Mouse (Mus musculus) large intestine, adult 2 months (tissue): ENCODE measurements around the gene Retnla. TPM values are rescaled to one million over a fixed set of nuclear protein-coding genes. Genes with fewer than 3 reads are reported as not detected.
"Not testable (repeated sequence)": the region's sequence is repeated elsewhere in the genome, so short reads cannot be mapped to it uniquely, and the experiment has no call there.

Experiments used
- DNase-seq: peaks from one replicate; pipeline ENCODE4 v3.0.0-alpha.2; 2012; ENCODE audit warnings: low read depth, low spot score
- WGBS: fragments of 180-500 bp; shearing (Covaris S2); methylation state at CpG from one replicate; pipeline ENCODE4 v1.1.7; 2018; 5-methylcytosine and 5-hydroxymethylcytosine counted together
- polyA plus RNA-seq: library from polyadenylated mRNA; depleted of rRNA; stranded (reverse); fragments of >200 nt; gene quantifications from 2 replicates; pipeline ENCODE4 v1.2.3, GENCODE M21; 2012; rRNA removed

The Retnla gene
- polyA plus RNA-seq: 5.2 and 6.3 TPM in 2 replicates

- 71% methylated on average over 3 of the region's 3 CpGs for WGBS
- DNase-seq: no peak
These were observed at the start of gene Retnla for GRCm38 (mm10) chr16:48842266-48842665. Gene Retnla (plus strand): TSS chr16:48842551.

DNA sequence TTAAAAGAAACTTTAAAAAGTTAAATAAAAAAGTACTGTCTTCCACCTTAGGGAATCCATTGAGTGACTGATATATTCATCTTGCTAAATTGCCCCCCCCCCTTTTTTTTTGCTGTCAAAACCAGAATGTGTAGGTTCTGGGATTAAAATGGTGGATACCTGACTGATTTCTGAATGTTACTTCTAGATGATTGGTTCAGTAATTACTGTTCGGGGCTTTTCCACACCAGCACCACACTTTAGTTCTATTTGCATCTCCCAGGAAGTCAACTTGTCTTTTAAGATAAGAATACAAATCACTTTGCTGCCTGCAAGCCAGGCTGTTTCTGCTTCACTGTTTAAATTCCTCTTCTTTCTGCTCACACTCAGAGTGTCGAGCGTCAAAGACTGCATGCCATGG is 44.1 kb upstream of the Retnla start:
- WGBS: 63% methylated on average over 3 of the region's 3 CpGs
- no peak for DNase-seq

DNA sequence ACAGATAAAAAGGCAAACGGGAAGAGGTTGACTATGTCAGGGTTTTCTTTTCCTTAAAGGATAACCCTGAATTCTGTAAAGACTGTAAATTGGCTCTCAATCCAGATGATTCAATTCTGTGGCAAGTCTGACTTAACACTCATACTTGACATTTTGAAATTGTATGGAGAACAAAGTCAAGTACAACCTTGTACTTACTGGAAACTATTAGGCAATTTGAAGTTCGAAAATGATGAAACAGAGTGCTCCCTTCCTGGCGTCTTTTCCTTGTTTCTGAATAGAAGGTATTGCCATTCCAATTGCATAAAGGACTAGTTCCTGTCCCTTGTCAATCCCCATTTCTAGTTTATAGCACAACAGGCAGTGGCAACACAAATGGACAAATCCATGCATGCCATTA is 42.9 kb upstream of the Retnla start:
- DNase-seq: no peak
- WGBS: 86% methylated on average over 3 of the region's 3 CpGs

- no peak for DNase-seq
- 82% methylated on average over 2 of the region's 2 CpGs for WGBS
These were observed 41.4 kb upstream of the Retnla start for GRCm38 (mm10) chr16:48800906-48801305.

DNA sequence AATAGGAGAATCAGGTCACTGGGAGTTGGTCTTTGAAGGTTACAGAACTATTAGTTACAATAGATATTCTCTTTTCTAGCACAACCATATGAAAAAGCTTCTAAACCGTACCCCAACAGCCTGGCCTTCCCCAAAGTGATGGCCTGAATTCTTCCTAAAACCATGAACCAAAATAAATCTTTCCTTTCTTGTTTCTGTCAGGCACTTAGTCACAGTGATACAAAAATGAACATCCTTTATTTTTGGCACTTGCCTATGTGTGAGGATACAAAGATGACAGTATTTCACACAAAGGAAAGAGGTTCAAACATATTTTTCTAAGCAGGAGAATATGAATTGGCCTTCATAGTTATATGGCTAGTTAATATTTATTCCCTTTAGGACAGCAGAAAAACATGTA is 36.9 kb upstream of the Retnla start:
- DNase-seq: no peak
- 80% methylated on average over 1 of the region's 1 CpGs for WGBS

GRCm38 (mm10) chr16:48806521-48806920 is 35.8 kb upstream of the Retnla start:
- DNase-seq: no peak
- WGBS: 84% methylated on average over 1 of the region's 1 CpGs

- 54% methylated on average over 2 of the region's 2 CpGs for WGBS
- no peak for DNase-seq
These were observed 33.0 kb upstream of the Retnla start for GRCm38 (mm10) chr16:48809374-48809773.

GRCm38 (mm10) chr16:48811881-48812436 is 30.4 kb upstream of the Retnla start:
- DNase-seq: no peak
- WGBS: 17% methylated on average over 7 of the region's 7 CpGs

DNA sequence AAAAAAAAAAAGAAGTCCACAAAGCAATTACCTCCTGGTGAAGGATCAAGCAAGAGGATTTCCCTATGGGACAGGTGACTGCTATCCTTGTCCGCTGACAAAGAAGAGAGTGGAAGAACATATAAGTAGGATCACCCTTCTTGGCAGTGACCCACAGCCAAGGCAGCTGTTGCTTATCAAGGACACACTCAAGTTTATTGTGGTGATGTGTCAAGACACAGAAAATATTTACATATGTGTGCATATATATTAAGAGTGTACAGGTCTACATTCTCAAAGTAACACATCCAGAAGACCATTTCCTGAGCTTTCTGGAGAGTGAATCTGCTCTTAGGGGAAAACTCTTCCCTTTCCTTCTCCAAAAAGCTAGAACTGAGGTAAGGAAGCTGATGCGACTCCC is 25.7 kb upstream of the Retnla start, which contains the start of gene Retnlb:
Gene Retnlb, plus strand, starts transcription at position 162 of the 400 bp plus-strand sequence.
- 78% methylated on average over 2 of the region's 2 CpGs for WGBS
- no peak for DNase-seq

DNA sequence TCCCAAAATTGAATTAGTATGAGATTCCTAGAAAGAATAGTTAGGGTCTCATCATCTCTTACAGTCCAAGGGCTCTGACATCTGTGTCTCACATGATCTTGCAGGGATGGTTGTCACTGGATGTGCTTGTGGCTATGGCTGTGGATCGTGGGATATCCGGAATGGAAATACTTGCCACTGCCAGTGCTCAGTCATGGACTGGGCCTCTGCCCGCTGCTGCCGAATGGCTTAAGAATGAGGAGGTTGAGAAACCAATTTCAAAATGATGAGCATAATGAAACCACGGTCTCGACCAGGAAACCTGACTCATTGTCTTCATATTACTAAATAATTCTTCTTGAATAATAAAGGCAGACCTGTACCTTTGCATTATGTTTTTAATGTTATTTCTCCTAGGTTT is 23.8 kb upstream of the Retnla start:
- DNase-seq: no peak
- 93% methylated on average over 6 of the region's 6 CpGs for WGBS

DNA sequence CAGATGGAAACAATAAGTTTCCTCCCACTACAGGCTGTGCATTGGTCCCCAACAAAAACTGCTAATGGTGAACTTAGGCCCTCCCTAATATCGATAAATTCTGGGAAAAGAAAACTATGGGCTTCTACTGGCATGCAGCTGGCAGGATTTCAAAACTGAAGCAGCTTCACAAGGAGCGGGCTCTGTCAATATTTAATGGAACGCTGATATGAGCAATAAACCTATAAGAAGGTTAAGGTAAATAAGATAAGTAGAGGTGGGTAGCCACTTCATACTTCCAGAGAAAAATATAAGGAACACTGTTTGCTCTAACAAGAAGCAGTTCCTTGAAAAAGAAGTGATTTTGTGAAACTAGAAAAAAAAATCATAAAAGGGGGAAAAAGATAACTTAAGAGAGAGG is 15.9 kb upstream of the Retnla start:
- WGBS: 25% methylated on average over 3 of the region's 3 CpGs

DNA sequence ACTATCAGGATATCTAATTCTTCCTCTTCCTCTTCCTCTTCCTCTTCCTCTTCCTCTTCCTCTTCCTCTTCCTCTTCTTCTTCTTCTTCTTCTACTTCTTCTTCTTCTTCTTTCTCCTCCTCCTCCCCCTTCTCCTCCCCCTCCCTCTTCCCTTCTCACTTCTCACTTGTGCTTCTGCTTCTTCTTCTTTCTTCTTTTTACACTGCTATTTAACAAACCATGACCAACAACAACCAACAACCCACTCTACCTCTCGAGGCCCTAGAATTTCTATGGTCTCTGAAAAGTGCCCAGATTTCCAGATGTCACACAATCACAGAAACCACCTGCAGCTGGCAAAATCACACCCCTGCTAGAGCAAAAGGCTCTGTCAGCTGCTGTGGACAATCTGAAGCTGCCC is 14.7 kb upstream of the Retnla start:
- no peak for DNase-seq
- 12% methylated on average over 1 of the region's 1 CpGs for WGBS

More for the DNA sequence above, 15.9 kb upstream of the Retnla start:
- no peak for DNase-seq

DNA sequence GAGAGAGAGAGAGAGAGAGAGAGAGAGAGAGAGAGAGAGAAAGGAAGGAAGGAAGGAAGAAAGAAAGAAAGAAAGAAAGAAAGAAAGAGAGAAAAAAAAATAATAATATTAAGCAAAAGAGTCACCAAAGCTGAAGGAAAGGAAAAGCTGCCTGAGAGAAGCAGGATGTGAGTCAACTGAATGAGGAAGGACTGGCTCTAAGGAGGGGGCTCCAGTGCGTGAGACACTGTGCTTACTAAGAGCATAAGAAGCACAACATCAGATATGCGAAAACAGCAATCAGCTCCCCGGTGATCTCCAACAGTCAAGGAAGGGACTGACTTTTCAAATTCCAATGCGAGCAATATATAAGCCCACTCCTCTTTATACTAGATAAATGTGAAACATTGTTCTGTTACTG is 13.3 kb upstream of the Retnla start:
- 92% methylated on average over 4 of the region's 4 CpGs for WGBS
- no peak for DNase-seq

- DNase-seq: no peak
These were observed 10.3 kb upstream of the Retnla start for GRCm38 (mm10) chr16:48832055-48832454.

DNA sequence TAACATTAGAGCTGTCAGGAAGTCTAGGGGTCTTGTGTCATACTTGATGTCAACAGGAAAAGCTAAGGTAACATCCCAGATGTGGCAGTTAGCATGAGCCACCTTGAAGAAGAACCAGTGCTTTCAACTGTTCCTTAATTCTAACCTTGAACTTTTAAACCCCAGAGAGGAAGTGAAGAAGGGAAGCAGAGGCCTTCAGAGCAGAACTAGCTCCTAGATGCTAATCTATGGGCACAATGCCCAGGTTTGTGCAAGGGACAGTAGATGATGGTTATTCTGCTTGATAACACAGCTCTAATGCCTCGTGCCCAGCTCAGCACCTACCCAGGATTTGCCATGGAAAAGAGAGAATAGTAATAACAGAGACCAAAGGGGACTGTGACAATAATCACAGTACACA is 8.7 kb upstream of the Retnla start:
- WGBS: 17% methylated on average over 1 of the region's 1 CpGs
- not testable (repeated sequence) for DNase-seq

More at GRCm38 (mm10) chr16:48832055-48832454, 10.3 kb upstream of the Retnla start:
- WGBS: 54% methylated on average over 8 of the region's 8 CpGs

DNA sequence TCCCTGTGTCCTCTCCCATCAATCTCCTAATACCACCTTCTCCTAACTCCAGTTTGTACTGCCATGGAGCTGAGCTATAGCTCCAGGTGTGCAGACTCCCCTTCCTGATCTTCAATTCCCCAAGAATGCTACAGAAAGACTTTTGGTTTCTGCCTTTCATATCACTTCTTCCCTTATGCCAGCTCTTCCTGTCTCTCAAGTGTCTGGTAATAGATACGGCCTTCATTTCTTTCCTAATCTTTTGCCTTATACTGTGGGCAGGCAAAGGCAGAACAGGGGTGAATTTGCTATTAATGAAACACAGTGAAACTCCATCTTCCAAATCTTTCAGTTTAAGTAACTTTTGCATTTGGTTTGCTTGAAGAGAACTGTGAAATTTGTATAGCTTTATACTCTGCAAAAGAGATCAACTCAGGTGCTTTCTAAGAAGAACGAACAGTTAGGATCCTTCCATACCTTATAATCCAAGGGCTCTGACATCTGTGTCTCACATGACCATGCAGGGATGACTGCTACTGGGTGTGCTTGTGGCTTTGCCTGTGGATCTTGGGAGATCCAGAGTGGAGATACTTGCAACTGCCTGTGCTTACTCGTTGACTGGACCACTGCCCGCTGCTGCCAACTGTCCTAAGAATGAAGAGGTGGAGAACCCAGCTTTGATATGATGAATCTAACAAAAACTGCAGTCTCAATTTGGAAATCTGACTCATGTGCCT is 1.5 kb downstream of the Retnla start:
- DNase-seq: no peak
- 89% methylated on average over 4 of the region's 4 CpGs for WGBS

DNA sequence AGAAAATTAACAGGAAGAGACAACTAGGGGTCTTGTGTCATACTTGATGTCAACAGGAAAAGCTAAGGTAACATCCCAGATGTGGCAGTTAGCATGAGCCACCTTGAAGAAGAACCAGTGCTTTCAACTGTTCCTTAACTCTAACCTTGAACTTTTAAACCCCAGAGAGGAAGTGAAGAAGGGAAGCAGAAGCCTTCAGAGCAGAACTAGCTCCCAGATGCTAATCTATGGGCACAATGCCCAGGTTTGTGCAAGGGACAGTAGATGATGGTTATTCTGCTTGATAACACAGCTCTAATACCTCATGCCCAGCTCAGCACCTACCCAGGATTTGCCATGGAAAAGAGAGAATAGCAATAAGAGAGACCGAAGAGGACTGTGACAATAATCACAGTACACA is 22.7 kb downstream of the Retnla start:
- DNase-seq: not testable (repeated sequence)
- 90% methylated on average over 1 of the region's 1 CpGs for WGBS

GRCm38 (mm10) chr16:48867690-48868089 is 25.3 kb downstream of the Retnla start:
- no peak for DNase-seq
- WGBS: 50% methylated on average over 2 of the region's 2 CpGs

DNA sequence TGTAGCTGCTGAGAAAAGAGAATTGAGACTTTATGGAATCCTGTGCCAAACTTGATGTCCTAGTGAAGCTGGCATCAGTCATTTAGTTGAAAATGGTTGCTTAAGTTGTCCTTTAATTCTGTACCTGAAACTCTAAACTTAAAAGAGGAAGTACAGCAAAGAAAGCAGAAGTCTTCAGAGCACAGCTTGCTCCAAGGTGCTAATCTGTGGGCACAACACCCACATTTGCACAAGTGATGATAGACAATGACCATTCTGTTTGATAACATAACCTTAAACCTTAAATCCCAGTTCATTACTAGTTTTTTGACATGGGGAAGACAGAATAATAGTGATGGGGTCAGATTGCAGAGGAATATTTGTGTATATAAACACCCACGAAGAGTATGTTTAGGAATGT is 26.3 kb downstream of the Retnla start:
- no peak for DNase-seq
- 72% methylated on average over 1 of the region's 1 CpGs for WGBS

GRCm38 (mm10) chr16:48869671-48870070 is 27.3 kb downstream of the Retnla start:
- no peak for DNase-seq
- WGBS: 73% methylated on average over 3 of the region's 3 CpGs

DNA sequence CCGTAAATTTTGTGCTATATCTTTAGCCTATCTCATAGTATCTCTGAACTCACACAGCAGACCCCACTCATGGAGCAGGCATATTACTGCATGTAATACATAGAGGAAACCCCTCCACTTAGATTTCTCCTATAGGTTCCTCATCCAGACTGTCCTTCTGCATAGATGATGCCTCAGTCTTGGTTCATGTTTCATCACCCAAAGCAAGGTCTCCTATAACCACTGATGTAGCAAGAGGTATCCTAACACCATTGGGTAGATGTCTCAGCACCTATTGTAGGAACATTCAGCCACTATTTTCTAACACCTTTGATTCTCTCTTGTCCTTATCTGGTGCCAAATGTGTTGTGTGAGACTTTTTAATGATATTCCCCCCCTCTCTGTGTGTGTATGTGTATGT is 29.4 kb downstream of the Retnla start:
- 88% methylated on average over 1 of the region's 1 CpGs for WGBS
- DNase-seq: no peak
